Mouse (Mus musculus) gastrocnemius, adult 18-20 months (tissue): ENCODE results near the gene Gm9903. TPM values are rescaled to one million over a fixed set of nuclear protein-coding genes. Genes with fewer than 3 reads are reported as not detected.

Experiments used
- DNase-seq: peaks from one replicate; pipeline ENCODE4 v3.0.0; 2021; ENCODE audit warnings: low spot score
- total RNA-seq, 2 experiments: library from RNA; stranded (reverse); gene quantifications; 2 replicates each; pipeline ENCODE4 v1.2.3; 2021

The Gm9903 gene
- total RNA-seq, 2 experiments from 2014 or later, result 0.34 to 0.38 TPM

DNA sequence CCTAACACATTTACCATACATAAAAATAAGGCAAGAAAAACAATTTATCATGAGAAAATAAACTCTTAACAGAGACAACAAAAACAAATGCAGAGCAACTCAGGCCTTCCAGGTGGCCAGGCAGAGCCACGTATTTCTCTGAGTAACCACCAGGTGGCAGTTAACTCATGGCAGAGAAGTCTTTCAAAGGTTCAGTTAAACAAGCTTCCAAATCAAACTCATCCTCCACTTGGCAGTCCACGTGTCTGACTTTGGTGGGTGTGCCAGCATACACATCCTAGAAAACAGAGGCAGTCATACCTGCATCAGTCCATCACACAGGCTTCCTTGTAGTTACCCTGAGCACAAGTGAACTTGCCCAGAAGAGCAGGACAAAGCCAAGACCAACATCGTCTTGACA lies 10.9 kb downstream of the Gm9903 start:
- DNase-seq, result peak; percentile 47

DNA sequence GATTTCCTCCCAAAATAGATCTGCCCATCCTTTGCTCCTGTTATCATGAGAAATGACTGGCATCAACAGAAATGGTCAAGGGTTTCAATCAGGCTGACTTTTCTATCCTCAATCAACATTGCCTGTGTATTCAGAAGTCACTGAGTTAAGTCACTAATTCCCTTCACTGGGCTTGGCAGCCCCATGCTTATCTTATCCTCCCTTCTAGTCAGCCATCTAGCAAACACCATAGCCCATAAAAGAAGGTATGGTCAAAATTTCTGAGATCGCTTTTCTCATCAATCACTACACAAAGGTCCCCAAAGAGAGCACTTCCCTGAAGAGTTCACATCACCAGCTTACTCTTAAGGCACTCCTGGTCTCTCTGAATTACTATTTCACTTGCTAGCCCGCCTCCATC lies 21.3 kb downstream of the Gm9903 start:
- DNase-seq, result no peak

DNA sequence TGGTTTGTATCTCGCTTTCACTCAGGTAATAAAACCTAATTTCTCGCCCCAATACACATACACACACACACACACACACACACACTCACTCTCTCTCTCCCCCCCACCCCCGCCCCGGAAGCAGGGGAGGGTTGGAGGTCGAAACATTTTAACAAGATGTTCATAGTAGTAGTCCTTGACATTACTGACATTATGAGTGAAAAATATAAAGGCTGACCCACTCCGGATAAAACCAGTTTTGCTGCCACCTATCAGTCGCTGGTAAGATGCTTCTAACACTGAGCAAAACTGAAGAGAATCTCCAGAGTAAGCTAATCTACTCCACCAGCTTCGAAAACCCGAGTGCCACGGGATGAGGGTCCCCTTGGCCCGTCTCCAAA lies 21.8 kb downstream of the Gm9903 start:
- no peak for DNase-seq

GRCm38 (mm10) chr5:33651921-33652782 lies 22.4 kb downstream of the Gm9903 start, which contains the start of gene Slbp:
TSS of gene Slbp (minus strand) at chr5:33652574.
- peak; percentile 95 for DNase-seq

DNA sequence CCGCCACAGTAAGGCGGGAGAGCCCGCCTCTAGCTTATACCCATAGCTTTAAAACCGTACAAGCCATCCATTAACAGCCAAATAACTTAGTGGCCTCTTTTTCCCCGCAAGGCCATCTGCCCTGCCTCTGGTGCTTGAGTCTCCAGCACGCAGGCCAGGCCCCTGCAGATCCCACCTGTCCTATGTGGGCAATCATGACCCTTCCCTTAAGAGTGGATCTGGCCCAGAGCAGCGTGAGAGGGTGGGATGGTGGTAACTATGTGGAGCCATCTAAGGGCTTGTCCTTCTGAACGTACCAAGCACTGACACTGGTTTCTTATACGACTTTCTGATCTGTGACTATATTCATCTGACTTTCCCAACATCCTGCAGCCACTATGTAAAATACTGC lies 23.1 kb downstream of the Gm9903 start:
- DNase-seq, result no peak

DNA sequence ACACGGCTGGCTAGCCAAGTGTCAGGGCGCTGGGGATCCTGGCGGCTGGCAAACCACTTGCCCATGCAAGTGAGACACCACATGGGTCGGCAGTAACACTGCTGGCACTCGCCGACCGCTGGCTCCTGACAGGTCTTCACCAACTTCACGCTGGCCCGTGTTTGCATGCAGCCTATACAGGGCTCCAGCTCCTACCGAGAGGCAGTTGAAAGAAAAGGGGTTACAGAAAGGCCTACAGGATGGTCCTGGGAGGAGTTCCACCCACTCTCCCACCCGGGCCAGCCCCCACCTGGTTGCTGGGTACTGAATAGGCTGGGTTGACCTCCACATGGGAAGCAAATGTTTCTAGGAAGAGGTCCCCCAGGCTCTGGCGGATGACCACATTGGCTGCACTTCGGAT lies 24.7 kb downstream of the Gm9903 start:
- no peak for DNase-seq

- no peak for DNase-seq
Measured at GRCm38 (mm10) chr5:33655251-33655840, 25.6 kb downstream of the Gm9903 start.

GRCm38 (mm10) chr5:33656739-33657138 lies 27.0 kb downstream of the Gm9903 start:
- DNase-seq, result no peak

GRCm38 (mm10) chr5:33657251-33657786 lies 27.6 kb downstream of the Gm9903 start:
- no peak for DNase-seq

GRCm38 (mm10) chr5:33657787-33658663 lies 28.3 kb downstream of the Gm9903 start, which contains the start of the genes Tacc3 and Tmem129:
TSS of gene Tacc3 (plus strand) at chr5:33658128.
TSS of gene Tmem129 (minus strand) at chr5:33658416.
- peak; percentile 98 for DNase-seq

GRCm38 (mm10) chr5:33658664-33659050 lies 28.9 kb downstream of the Gm9903 start:
- no peak for DNase-seq

DNA sequence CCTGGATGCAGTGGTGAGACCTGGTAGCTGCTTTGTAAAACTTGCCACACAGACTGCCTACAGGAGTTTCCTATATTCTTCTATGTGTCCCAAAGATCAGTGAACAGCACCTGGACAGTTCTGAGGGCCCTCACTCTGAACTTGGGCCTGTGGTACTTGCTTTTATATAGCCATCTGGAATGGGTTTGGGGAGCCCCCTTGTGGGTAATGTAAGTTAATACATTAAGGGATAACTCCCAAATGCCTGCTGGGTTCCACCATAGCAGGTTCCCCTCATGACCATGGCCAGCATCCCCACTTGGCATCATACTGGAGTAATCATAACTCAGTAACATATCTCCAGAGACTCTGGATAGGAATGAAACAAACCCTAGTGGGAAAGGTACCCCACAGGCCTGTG lies 38.5 kb downstream of the Gm9903 start:
- DNase-seq, result no peak

DNA sequence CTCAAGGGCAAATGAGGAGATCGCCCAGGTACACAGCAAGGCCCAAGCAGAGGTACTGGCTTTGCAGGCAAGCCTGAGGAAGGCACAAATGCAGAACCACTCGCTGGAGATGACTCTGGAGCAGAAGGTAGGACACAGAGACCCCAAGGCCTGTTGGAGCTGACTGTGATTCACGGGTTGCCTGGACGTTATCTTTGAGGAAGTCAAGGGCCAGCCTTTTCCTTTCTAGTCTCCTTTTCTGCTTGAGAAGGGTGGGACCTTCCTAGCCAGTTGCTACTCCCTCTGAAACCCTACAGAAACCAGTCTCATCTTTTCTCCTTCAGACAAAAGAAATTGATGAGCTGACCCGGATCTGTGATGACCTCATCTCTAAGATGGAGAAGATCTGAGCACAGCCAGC lies 41.9 kb downstream of the Gm9903 start:
- DNase-seq, result no peak

- DNase-seq, result no peak
Measured at GRCm38 (mm10) chr5:33674439-33674838, 44.7 kb downstream of the Gm9903 start.

DNA sequence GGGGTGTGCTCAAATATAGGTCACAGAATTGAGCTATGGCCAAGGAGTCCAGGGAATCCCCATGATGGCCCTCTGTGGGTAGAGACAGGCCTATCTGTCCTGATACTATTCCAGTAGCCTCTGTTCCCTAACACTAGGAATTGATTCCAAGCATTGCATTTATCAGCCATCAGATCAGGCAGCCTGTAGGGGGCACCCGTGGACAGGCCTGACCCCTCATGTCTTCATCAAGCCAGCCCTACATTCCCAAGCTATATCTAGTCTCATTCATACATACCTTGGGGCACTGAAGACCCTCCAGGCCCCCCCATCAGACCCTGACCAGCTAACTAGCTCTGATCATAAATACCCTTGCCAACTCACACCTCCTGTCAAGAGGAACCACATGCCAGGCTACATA lies 46.2 kb downstream of the Gm9903 start:
- no peak for DNase-seq

- no peak for DNase-seq
Measured at GRCm38 (mm10) chr5:33678244-33678643, 48.5 kb downstream of the Gm9903 start.

DNA sequence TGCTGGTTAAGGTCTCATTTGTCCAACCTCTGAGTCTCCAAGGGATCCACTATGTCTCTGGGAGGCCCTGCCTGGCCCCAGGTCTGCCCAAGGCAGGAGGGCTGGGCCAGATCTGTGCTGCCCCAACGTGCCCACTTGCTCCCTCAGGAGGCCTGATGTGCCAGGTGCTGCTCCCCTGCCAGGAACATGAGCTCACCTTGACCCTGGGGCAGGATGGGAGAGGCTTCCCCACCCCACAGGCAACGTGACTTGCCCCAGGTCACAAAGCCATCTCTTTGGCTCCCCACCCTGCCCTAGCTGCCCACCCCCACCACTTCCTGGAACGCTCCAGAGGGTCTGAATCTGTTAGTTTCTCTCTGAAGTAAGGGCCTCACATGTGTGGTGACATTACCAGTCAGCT lies 51.3 kb downstream of the Gm9903 start:
- no peak for DNase-seq
